Mouse (Mus musculus): ENCODE measurements around the gene Vash2. TPM values are rescaled to one million over a fixed set of nuclear protein-coding genes. Genes with fewer than 3 reads are reported as not detected.

The Vash2 gene
- polyA plus RNA-seq, 1 experiment from 2014 or later, result 41.4 TPM

DNA sequence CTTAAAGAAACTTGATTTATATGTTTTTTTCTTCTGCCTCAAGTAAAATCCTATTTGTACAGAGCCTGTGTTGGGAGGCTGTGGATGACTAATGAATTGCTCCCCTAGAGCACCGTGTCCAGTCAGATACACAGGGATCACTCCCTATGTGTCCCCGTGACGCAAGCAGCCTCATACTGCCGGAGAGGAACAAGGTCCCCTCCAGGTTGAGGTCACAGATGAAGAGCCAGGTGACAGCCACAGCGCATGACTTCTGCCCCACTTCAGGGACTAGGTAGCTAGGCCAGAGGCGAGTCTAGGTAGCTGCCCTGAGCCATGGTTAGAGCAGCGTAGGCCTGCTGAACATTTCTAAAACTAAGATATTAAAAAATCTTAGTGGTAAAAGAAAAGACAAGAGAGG lies 11.1 kb downstream of the Vash2 start:
- no peak overlapping the region for H3K4me3 ChIP-seq (ENCODE audit: low read length)
- ATAC-seq (ENCODE audit: low FRiP score, low TSS enrichment), result no peak
- no peak overlapping the region for H3K9ac ChIP-seq (ENCODE audit: low read depth, low read length)
- no peaks in the 10 kb centered on the region for H3K4me1 ChIP-seq (ENCODE audit: control insufficient read depth, insufficient read depth, low read length)
- no peak overlapping the region for H3K4me2 ChIP-seq (replicated peaks; ENCODE audit: low read depth, low read length)
- H3K36me3 ChIP-seq (ENCODE audit: control insufficient read depth, insufficient read depth, low read length), result peaks cover 50% of the 10 kb centered on the region; the same call in 1 of the 2 replicates
- no peaks in the 10 kb centered on the region for H3K27me3 ChIP-seq (ENCODE audit: control insufficient read depth, insufficient read depth, low read length)
- H3K27ac ChIP-seq (ENCODE audit: low read depth, low read length), result no peak overlapping the region
- no peaks in the 10 kb centered on the region for H3K9me3 ChIP-seq (ENCODE audit: control insufficient read depth, low read length)
- WGBS, result 87% methylated on average over 7 of the region's 7 CpGs

DNA sequence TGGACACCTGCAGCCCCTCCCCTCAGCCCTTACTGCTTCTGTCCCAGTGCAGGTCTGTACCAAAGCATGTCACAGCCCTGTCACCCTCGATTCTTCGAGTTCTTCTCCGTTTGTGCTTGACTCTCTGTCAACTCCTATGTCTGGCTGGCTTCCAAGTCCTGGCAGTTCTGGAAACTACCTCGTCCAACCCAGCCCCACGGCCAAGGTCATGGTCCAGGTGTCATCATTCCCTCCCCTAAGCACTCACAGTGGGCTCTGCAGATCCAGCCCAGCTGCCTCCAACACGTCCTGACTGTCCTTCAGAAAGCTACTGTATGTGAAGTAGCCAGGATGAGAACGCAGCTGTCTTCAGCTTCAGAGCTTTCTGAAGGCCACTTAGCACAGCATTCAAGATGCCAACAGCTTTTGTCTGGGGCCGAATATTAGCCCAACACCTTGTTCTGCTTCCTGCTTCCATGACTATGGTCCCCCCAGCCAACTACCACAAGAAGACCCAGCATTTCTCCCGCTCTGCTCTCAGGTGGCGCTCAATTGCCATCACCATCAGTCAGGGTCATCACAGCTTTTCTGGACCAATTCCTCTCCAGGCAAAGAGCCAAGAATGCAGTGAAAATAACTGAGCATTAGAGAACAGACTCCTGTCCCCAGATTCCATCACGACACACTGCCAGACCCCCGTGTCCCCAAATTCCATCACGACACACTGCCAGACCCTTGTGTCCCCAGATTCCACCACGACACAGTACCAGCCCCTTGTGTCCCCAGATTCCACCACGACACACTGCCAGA lies 13.9 kb downstream of the Vash2 start:
- Histone ChIP-seq H3K4me2 (replicated peaks; ENCODE audit: low read depth, low read length) (no peak overlapping the region), H3K9me3 (ENCODE audit: control insufficient read depth, low read length) (no peaks in the 10 kb centered on the region), H3K27me3 (ENCODE audit: control insufficient read depth, insufficient read depth, low read length) (no peaks in the 10 kb centered on the region), H3K27ac (ENCODE audit: low read depth, low read length) (no peak overlapping the region), H3K36me3 (ENCODE audit: control insufficient read depth, insufficient read depth, low read length) (peaks cover 40% of the 10 kb centered on the region; the same call in 1 of the 2 replicates), H3K4me3 (ENCODE audit: low read length) (no peak overlapping the region), H3K9ac (ENCODE audit: low read depth, low read length) (no peak overlapping the region), H3K4me1 (ENCODE audit: control insufficient read depth, insufficient read depth, low read length) (no peaks in the 10 kb centered on the region)
- no peak for ATAC-seq (ENCODE audit: low FRiP score, low TSS enrichment)
- 80% methylated on average over 15 of the region's 15 CpGs for WGBS

DNA sequence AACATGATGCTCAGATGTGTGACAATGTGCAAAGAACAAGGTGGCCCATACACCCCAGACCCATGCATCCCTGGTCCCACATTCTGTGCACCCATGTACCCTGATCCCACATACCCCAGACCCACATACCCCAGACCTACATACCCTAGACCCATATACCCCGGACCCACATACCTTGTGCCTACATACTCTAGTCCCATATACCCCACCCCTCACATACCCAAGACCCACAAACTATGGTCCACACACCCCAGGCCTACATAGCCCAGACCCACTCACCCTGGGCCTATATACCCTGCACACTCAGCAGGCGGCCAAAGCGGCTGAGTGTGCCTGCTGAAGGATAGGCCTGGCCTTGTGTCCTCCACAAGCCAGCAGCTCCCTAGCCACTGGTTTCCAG lies 16.3 kb downstream of the Vash2 start:
- no peaks in the 10 kb centered on the region for H3K9me3 ChIP-seq (ENCODE audit: control insufficient read depth, low read length)
- H3K27ac ChIP-seq (ENCODE audit: low read depth, low read length), result no peak overlapping the region
- peaks cover 49% of the 10 kb centered on the region for H3K36me3 ChIP-seq (ENCODE audit: control insufficient read depth, insufficient read depth, low read length)
- no peak overlapping the region for H3K4me3 ChIP-seq (ENCODE audit: low read length)
- H3K9ac ChIP-seq (ENCODE audit: low read depth, low read length), result no peak overlapping the region
- no peaks in the 10 kb centered on the region for H3K27me3 ChIP-seq (ENCODE audit: control insufficient read depth, insufficient read depth, low read length)
- ATAC-seq (ENCODE audit: low FRiP score, low TSS enrichment), result no peak
- no peaks in the 10 kb centered on the region for H3K4me1 ChIP-seq (ENCODE audit: control insufficient read depth, insufficient read depth, low read length)
- H3K4me2 ChIP-seq (replicated peaks; ENCODE audit: low read depth, low read length), result no peak overlapping the region
- WGBS, result 96% methylated on average over 3 of the region's 3 CpGs

DNA sequence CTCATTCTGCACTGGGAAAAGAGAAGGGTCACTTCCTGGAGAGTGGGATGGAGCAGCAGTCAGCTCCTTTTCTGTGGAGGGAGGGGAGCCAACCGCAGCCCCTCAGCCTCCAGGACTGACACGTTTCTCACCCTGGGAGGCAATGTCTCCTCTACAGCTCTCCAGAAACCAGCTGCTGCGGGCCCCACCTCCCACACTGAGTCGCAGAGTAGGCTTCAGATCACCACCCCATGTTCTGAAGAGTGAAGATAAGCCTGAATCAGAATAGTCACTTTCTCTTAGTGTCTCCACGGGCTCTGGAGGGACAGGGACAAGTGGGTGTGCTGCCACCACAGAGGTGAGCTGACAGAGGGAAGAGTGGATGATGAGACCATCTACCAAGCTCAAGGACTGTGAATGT lies 20.3 kb downstream of the Vash2 start:
- H3K36me3 ChIP-seq (ENCODE audit: control insufficient read depth, insufficient read depth, low read length), result peaks cover 56% of the 10 kb centered on the region
- H3K4me1 ChIP-seq (ENCODE audit: control insufficient read depth, insufficient read depth, low read length), result no peaks in the 10 kb centered on the region
- WGBS, result 75% methylated on average over 5 of the region's 5 CpGs
- no peak for ATAC-seq (ENCODE audit: low FRiP score, low TSS enrichment)
- H3K9me3 ChIP-seq (ENCODE audit: control insufficient read depth, low read length), result no peaks in the 10 kb centered on the region
- H3K27ac ChIP-seq (ENCODE audit: low read depth, low read length), result no peak overlapping the region
- no peak overlapping the region for H3K4me3 ChIP-seq (ENCODE audit: low read length)
- H3K27me3 ChIP-seq (ENCODE audit: control insufficient read depth, insufficient read depth, low read length), result no peaks in the 10 kb centered on the region
- no peak overlapping the region for H3K4me2 ChIP-seq (replicated peaks; ENCODE audit: low read depth, low read length)
- H3K9ac ChIP-seq (ENCODE audit: low read depth, low read length), result no peak overlapping the region

DNA sequence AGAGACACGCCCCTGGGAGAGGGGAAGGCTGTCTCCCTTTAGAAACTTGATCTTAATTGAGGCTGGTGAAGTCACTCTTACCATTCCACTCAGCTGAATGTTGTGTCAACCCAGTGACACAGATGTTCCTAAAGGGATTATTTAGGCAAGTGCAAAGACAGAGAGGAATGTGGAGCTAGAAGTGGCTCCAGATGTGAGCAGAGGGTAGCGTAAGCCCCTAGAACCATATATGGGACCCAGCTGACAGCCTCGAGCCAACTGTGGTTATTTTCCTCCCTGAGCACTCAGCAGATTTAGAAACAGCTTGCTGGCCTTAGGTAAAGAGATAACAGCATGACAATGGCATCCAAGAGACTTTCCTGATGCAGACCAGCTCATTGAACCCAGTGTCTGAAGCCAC lies 26.1 kb downstream of the Vash2 start:
- no peak for ATAC-seq (ENCODE audit: low FRiP score, low TSS enrichment)

DNA sequence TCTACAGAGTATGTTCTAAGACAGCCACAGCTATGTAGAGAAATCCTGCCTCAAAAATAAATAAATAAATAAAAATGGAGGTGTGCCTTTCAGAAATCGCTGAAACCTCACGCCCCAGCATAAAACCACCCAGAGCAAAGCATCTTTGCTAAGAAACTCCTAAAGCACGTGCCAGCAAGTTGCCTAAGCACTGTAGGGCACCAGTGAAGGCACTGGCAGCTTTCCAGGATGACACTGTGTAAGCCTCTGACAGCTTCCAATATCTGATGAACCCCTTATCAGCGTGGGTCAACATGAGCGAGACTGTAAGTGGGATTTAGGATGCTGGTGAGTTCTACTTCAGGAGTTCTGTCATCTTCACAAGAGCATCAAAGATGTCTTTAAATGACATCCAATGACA lies 28.1 kb downstream of the Vash2 start:
- no peak overlapping the region for H3K4me2 ChIP-seq (replicated peaks; ENCODE audit: low read depth, low read length)
- WGBS, result 89% methylated on average over 5 of the region's 5 CpGs
- H3K36me3 ChIP-seq (ENCODE audit: control insufficient read depth, insufficient read depth, low read length), result peaks cover 59% of the 10 kb centered on the region
- H3K4me1 ChIP-seq (ENCODE audit: control insufficient read depth, insufficient read depth, low read length), result no peaks in the 10 kb centered on the region
- H3K27ac ChIP-seq (ENCODE audit: low read depth, low read length), result no peak overlapping the region
- ATAC-seq (ENCODE audit: low FRiP score, low TSS enrichment), result no peak
- H3K27me3 ChIP-seq (ENCODE audit: control insufficient read depth, insufficient read depth, low read length), result no peaks in the 10 kb centered on the region
- H3K4me3 ChIP-seq (ENCODE audit: low read length), result no peak overlapping the region
- no peak overlapping the region for H3K9ac ChIP-seq (ENCODE audit: low read depth, low read length)
- no peaks in the 10 kb centered on the region for H3K9me3 ChIP-seq (ENCODE audit: control insufficient read depth, low read length)

More for the DNA sequence above, 26.1 kb downstream of the Vash2 start:
- Histone ChIP-seq H3K27me3 (ENCODE audit: control insufficient read depth, insufficient read depth, low read length) (no peaks in the 10 kb centered on the region), H3K27ac (ENCODE audit: low read depth, low read length) (no peak overlapping the region), H3K9me3 (ENCODE audit: control insufficient read depth, low read length) (no peaks in the 10 kb centered on the region), H3K4me1 (ENCODE audit: control insufficient read depth, insufficient read depth, low read length) (no peaks in the 10 kb centered on the region), H3K36me3 (ENCODE audit: control insufficient read depth, insufficient read depth, low read length) (peaks cover 62% of the 10 kb centered on the region), H3K4me3 (ENCODE audit: low read length) (no peak overlapping the region), H3K4me2 (replicated peaks; ENCODE audit: low read depth, low read length) (no peak overlapping the region), H3K9ac (ENCODE audit: low read depth, low read length) (no peak overlapping the region)
- 77% methylated on average over 3 of the region's 3 CpGs for WGBS

DNA sequence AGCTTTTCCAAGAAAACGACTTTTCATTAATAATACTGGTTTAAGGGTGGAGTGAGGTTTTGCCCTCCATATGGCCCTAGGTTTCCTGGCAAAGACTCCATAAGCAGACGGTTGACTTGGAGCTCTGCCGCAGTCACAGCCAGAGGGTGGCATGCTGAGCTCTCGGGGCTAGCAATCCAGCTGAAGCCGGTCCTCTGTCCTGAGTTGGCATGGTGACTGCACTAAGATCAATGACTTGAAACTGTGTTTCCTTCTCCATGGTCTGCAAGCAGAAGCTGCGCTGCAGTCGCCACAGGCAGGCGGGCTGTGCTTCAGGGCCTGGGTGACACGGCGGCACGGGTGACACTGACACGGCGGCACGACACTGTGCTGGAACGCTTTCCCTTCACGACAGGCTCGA lies 30.2 kb downstream of the Vash2 start:
- Histone ChIP-seq H3K27me3 (ENCODE audit: control insufficient read depth, insufficient read depth, low read length) (no peaks in the 10 kb centered on the region), H3K4me3 (ENCODE audit: low read length) (no peak overlapping the region), H3K9me3 (ENCODE audit: control insufficient read depth, low read length) (no peaks in the 10 kb centered on the region), H3K36me3 (ENCODE audit: control insufficient read depth, insufficient read depth, low read length) (peaks cover 67% of the 10 kb centered on the region), H3K9ac (ENCODE audit: low read depth, low read length) (no peak overlapping the region), H3K27ac (ENCODE audit: low read depth, low read length) (no peak overlapping the region), H3K4me1 (ENCODE audit: control insufficient read depth, insufficient read depth, low read length) (no peaks in the 10 kb centered on the region), H3K4me2 (replicated peaks; ENCODE audit: low read depth, low read length) (no peak overlapping the region)
- 84% methylated on average over 17 of the region's 17 CpGs for WGBS
- ATAC-seq (ENCODE audit: low FRiP score, low TSS enrichment), result 0 out of 2 replicates have a peak, but pooled peaks have one; percentile 22

DNA sequence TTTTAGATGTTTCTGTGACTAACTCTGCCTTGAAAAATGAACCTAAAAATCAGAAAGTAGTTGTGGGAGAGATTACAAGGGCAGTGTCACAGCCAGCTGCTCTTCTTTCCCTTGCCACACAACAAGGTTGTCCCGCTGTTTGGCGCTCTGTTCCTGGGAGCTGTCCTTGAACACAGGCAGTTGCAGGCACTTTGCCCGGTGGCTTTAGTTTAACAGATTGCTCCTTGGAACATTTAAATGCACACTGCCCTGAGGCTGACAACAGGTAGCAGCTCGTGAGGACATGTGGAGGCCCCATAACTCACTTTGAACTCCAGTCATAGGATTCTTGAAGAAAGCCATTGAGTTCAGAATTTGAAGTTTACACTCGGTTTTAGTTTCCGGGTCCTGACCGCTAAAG lies 30.7 kb downstream of the Vash2 start:
- no peak overlapping the region for H3K4me3 ChIP-seq (ENCODE audit: low read length)
- 70% methylated on average over 7 of the region's 7 CpGs for WGBS
- H3K27ac ChIP-seq (ENCODE audit: low read depth, low read length), result no peak overlapping the region
- H3K36me3 ChIP-seq (ENCODE audit: control insufficient read depth, insufficient read depth, low read length), result peaks cover 69% of the 10 kb centered on the region
- no peaks in the 10 kb centered on the region for H3K9me3 ChIP-seq (ENCODE audit: control insufficient read depth, low read length)
- H3K27me3 ChIP-seq (ENCODE audit: control insufficient read depth, insufficient read depth, low read length), result no peaks in the 10 kb centered on the region
- no peak overlapping the region for H3K4me2 ChIP-seq (replicated peaks; ENCODE audit: low read depth, low read length)
- no peaks in the 10 kb centered on the region for H3K4me1 ChIP-seq (ENCODE audit: control insufficient read depth, insufficient read depth, low read length)
- no peak overlapping the region for H3K9ac ChIP-seq (ENCODE audit: low read depth, low read length)
- no peak for ATAC-seq (ENCODE audit: low FRiP score, low TSS enrichment)

DNA sequence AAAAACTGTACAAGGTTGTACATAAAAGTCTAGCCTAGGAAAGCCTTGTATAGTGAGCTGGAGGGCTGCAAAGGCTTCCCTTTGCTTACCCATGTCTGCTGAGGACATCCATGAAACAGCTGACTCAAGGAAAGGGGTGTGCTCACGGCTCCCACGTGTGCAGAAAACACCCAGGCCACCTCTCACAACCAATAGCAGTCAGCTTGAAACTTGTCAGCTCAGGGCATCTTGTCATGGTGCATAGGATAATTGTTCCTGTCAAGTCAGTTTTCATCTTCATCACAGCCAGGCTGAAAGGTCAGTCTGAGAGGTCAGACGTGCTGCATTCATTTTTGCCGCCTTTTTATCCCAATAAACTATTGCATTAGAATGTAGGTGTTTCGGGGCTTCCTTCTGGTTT lies 31.1 kb downstream of the Vash2 start:
- no peak overlapping the region for H3K4me2 ChIP-seq (replicated peaks; ENCODE audit: low read depth, low read length)
- no peaks in the 10 kb centered on the region for H3K4me1 ChIP-seq (ENCODE audit: control insufficient read depth, insufficient read depth, low read length)
- no peak overlapping the region for H3K27ac ChIP-seq (ENCODE audit: low read depth, low read length)
- H3K9ac ChIP-seq (ENCODE audit: low read depth, low read length), result no peak overlapping the region
- no peak overlapping the region for H3K4me3 ChIP-seq (ENCODE audit: low read length)
- H3K36me3 ChIP-seq (ENCODE audit: control insufficient read depth, insufficient read depth, low read length), result peaks cover 70% of the 10 kb centered on the region
- WGBS, result 61% methylated on average over 5 of the region's 5 CpGs
- ATAC-seq (ENCODE audit: low FRiP score, low TSS enrichment), result no peak
- no peaks in the 10 kb centered on the region for H3K9me3 ChIP-seq (ENCODE audit: control insufficient read depth, low read length)
- no peaks in the 10 kb centered on the region for H3K27me3 ChIP-seq (ENCODE audit: control insufficient read depth, insufficient read depth, low read length)

All from kidney, embryonic 14.5 days (tissue).